Mouse (Mus musculus): Measurements from ENCODE around the gene Tfe3. TPM values are rescaled to one million over a fixed set of nuclear protein-coding genes. Genes with fewer than 3 reads are reported as not detected.
"Not testable (repeated sequence)": the region's sequence is repeated elsewhere in the genome, so short reads cannot be mapped to it uniquely, and the experiment has no call there.

Gene Tfe3
- polyA plus RNA-seq, 1 experiment from 2014 or later = 20.0 TPM

- Histone ChIP-seq H3K4me2 (peak overlapping the region; percentile 63), H3K27me3 (no peaks in the 10 kb centered on the region), H3K4me1 (peaks cover 13% of the 10 kb centered on the region; the same call in 1 of the 2 replicates), H3K9ac (peak overlapping the region; percentile 62), H3K9me3 (replicated peaks) (no peaks in the 10 kb centered on the region), H3K4me3 (peak overlapping the region; percentile 48), H3K36me3 (ENCODE audit: poor library complexity, severe bottlenecking) (peaks cover 30% of the 10 kb centered on the region), H3K27ac (no peak overlapping the region)
- 18% methylated on average over 4 of the region's 4 CpGs for WGBS
- no peak; the same call in 1 of the 2 replicates for ATAC-seq
Observed at GRCm38 (mm10) chrX:7728922-7729265, 33.5 kb upstream of the Tfe3 start.

GRCm38 (mm10) chrX:7733571-7734156, 28.7 kb upstream of the Tfe3 start:
- no peak overlapping the region for H3K9ac ChIP-seq
- 0 out of 2 replicates have a peak, but pooled peaks cover 9% of the 10 kb centered on the region for H3K4me1 ChIP-seq
- H3K27me3 ChIP-seq = no peaks in the 10 kb centered on the region
- peaks cover 38% of the 10 kb centered on the region for H3K36me3 ChIP-seq (ENCODE audit: poor library complexity, severe bottlenecking)
- H3K9me3 ChIP-seq (replicated peaks) = no peaks in the 10 kb centered on the region
- 42% methylated on average over 26 of the region's 26 CpGs for WGBS
- no peak for ATAC-seq
- no peak overlapping the region for H3K4me3 ChIP-seq
- H3K27ac ChIP-seq = no peak overlapping the region
- no peak overlapping the region for H3K4me2 ChIP-seq

GRCm38 (mm10) chrX:7739336-7740081, 22.9 kb upstream of the Tfe3 start:
- peak; percentile 50; the same call in 1 of the 2 replicates for ATAC-seq
- no peak overlapping the region for H3K4me3 ChIP-seq
- peaks cover 28% of the 10 kb centered on the region for H3K36me3 ChIP-seq (ENCODE audit: poor library complexity, severe bottlenecking)
- H3K27me3 ChIP-seq = no peaks in the 10 kb centered on the region
- no peak overlapping the region for H3K9ac ChIP-seq
- no peak overlapping the region for H3K4me2 ChIP-seq
- H3K9me3 ChIP-seq (replicated peaks) = no peaks in the 10 kb centered on the region
- 0 out of 2 replicates have a peak, but pooled peaks cover 4% of the 10 kb centered on the region for H3K4me1 ChIP-seq
- 66% methylated on average over 14 of the region's 14 CpGs for WGBS
- H3K27ac ChIP-seq = no peak overlapping the region

GRCm38 (mm10) chrX:7740082-7740819, 22.1 kb upstream of the Tfe3 start:
- no peaks in the 10 kb centered on the region for H3K9me3 ChIP-seq (replicated peaks)
- H3K9ac ChIP-seq = no peak overlapping the region
- no peaks in the 10 kb centered on the region for H3K27me3 ChIP-seq
- H3K4me3 ChIP-seq = no peak overlapping the region
- no peak overlapping the region for H3K27ac ChIP-seq
- 79% methylated on average over 10 of the region's 10 CpGs for WGBS
- peaks cover 23% of the 10 kb centered on the region for H3K36me3 ChIP-seq (ENCODE audit: poor library complexity, severe bottlenecking)
- ATAC-seq = no peak
- no peak overlapping the region for H3K4me2 ChIP-seq
- 0 out of 2 replicates have a peak, but pooled peaks cover 4% of the 10 kb centered on the region for H3K4me1 ChIP-seq

GRCm38 (mm10) chrX:7741103-7741502, 21.3 kb upstream of the Tfe3 start:
- Histone ChIP-seq H3K27me3 (no peaks in the 10 kb centered on the region), H3K27ac (no peak overlapping the region), H3K9ac (no peak overlapping the region), H3K4me2 (no peak overlapping the region), H3K4me1 (0 out of 2 replicates have a peak, but pooled peaks cover 4% of the 10 kb centered on the region), H3K4me3 (no peak overlapping the region), H3K9me3 (replicated peaks) (no peaks in the 10 kb centered on the region), H3K36me3 (ENCODE audit: poor library complexity, severe bottlenecking) (peaks cover 17% of the 10 kb centered on the region)
- 72% methylated on average over 5 of the region's 5 CpGs for WGBS
- no peak for ATAC-seq

- 57% methylated on average over 5 of the region's 5 CpGs for WGBS
- H3K4me3 ChIP-seq = no peak overlapping the region
- no peaks in the 10 kb centered on the region for H3K27me3 ChIP-seq
- no peak overlapping the region for H3K9ac ChIP-seq
- no peak overlapping the region for H3K4me2 ChIP-seq
- H3K27ac ChIP-seq = no peak overlapping the region
- no peak for ATAC-seq
- H3K4me1 ChIP-seq = 0 out of 2 replicates have a peak, but pooled peaks cover 4% of the 10 kb centered on the region
- H3K9me3 ChIP-seq (replicated peaks) = no peaks in the 10 kb centered on the region
- H3K36me3 ChIP-seq (ENCODE audit: poor library complexity, severe bottlenecking) = no peaks in the 10 kb centered on the region
Observed at GRCm38 (mm10) chrX:7743470-7743869, 18.9 kb upstream of the Tfe3 start.

GRCm38 (mm10) chrX:7744940-7745339, 17.4 kb upstream of the Tfe3 start:
- no peak overlapping the region for H3K4me2 ChIP-seq
- no peak overlapping the region for H3K9ac ChIP-seq
- no peaks in the 10 kb centered on the region for H3K36me3 ChIP-seq (ENCODE audit: poor library complexity, severe bottlenecking)
- 61% methylated on average over 1 of the region's 1 CpGs for whole genome bisulfite sequencing
- H3K9me3 ChIP-seq (replicated peaks) = no peaks in the 10 kb centered on the region
- H3K4me3 ChIP-seq = no peak overlapping the region
- no peak overlapping the region for H3K27ac ChIP-seq
- ATAC-seq = no peak
- peaks cover 8% of the 10 kb centered on the region; the same call in 1 of the 2 replicates for H3K4me1 ChIP-seq
- H3K27me3 ChIP-seq = no peaks in the 10 kb centered on the region

- H3K27me3 ChIP-seq = no peaks in the 10 kb centered on the region
- no peak for ATAC-seq
- 92% methylated on average over 8 of the region's 8 CpGs for WGBS
Observed at GRCm38 (mm10) chrX:7745429-7745828, 16.9 kb upstream of the Tfe3 start.

GRCm38 (mm10) chrX:7750432-7751116, 11.8 kb upstream of the Tfe3 start, which contains the start of gene Ccdc120:
Gene Ccdc120, minus strand, starts transcription at chrX:7750905.
- Histone ChIP-seq H3K4me2 (peak within 1 kb of the TSS; percentile 62), H3K27me3 (no peaks in the 10 kb centered on the region), H3K36me3 (ENCODE audit: poor library complexity, severe bottlenecking) (no peaks in the 10 kb centered on the region), H3K9me3 (replicated peaks) (no peaks in the 10 kb centered on the region), H3K9ac (peak within 1 kb of the TSS; percentile 79), H3K27ac (no peak within 1 kb of the TSS), H3K4me1 (peaks cover 9% of the 10 kb centered on the region; the same call in 1 of the 2 replicates), H3K4me3 (peak within 1 kb of the TSS; percentile 60)
- WGBS = 16% methylated on average over 36 of the region's 56 CpGs
- peak; percentile 91 for ATAC-seq

More at GRCm38 (mm10) chrX:7745429-7745828, 16.9 kb upstream of the Tfe3 start:
- peaks cover 9% of the 10 kb centered on the region; the same call in 1 of the 2 replicates for H3K4me1 ChIP-seq
- no peaks in the 10 kb centered on the region for H3K36me3 ChIP-seq (ENCODE audit: poor library complexity, severe bottlenecking)
- H3K9ac ChIP-seq = no peak overlapping the region
- H3K9me3 ChIP-seq (replicated peaks) = no peaks in the 10 kb centered on the region
- H3K27ac ChIP-seq = no peak overlapping the region
- no peak overlapping the region for H3K4me2 ChIP-seq
- H3K4me3 ChIP-seq = no peak overlapping the region

- 11% methylated on average over 3 of the region's 3 CpGs for WGBS
- not testable (repeated sequence) for H3K4me3 ChIP-seq; H3K9ac ChIP-seq; H3K36me3 ChIP-seq (ENCODE audit: poor library complexity, severe bottlenecking); H3K27me3 ChIP-seq; ATAC-seq; H3K4me1 ChIP-seq; H3K27ac ChIP-seq; H3K4me2 ChIP-seq; H3K9me3 ChIP-seq (replicated peaks)
Observed at GRCm38 (mm10) chrX:7753627-7754026, 8.7 kb upstream of the Tfe3 start.

- peak overlapping the region; percentile 74 for H3K9ac ChIP-seq
- peaks cover 21% of the 10 kb centered on the region for H3K4me1 ChIP-seq
- WGBS = 17% methylated on average over 21 of the region's 21 CpGs
- no peaks in the 10 kb centered on the region for H3K9me3 ChIP-seq (replicated peaks)
- peak overlapping the region; percentile 70 for H3K4me2 ChIP-seq
- peak overlapping the region; percentile 61 for H3K4me3 ChIP-seq
- no peak overlapping the region for H3K27ac ChIP-seq
- peak; percentile 7; the same call in 1 of the 2 replicates for ATAC-seq
- no peaks in the 10 kb centered on the region for H3K27me3 ChIP-seq
- peaks cover 15% of the 10 kb centered on the region; the same call in 1 of the 2 replicates for H3K36me3 ChIP-seq (ENCODE audit: poor library complexity, severe bottlenecking)
Observed at GRCm38 (mm10) chrX:7762921-7763197, 499 bp downstream of the Tfe3 start.
